Mouse (Mus musculus): ENCODE results near the gene Tnfrsf22. TPM values are rescaled to one million over a fixed set of nuclear protein-coding genes. Genes with fewer than 3 reads are reported as not detected.

The Tnfrsf22 gene
- polyA plus RNA-seq (2017; shearing (Covaris generic)), result 22.3 TPM

GRCm38 (mm10) chr7:143649034-143649768, at the start of gene Tnfrsf22:
Gene Tnfrsf22, minus strand, starts transcription at chr7:143649661.

GRCm38 (mm10) chr7:143685359-143686067, 36.1 kb upstream of the Tnfrsf22 start, which contains the start of gene Tnfrsf23:
Gene Tnfrsf23, minus strand, starts transcription at chr7:143685872.

GRCm38 (mm10) chr7:143628540-143628939, 20.9 kb downstream of the Tnfrsf22 start, which contains the start of gene Tnfrsf26:
Gene Tnfrsf26, minus strand, starts transcription at chr7:143628722.

GRCm38 (mm10) chr7:143599428-143600230, 49.8 kb downstream of the Tnfrsf22 start, which contains the start of gene Cars:
Gene Cars, minus strand, starts transcription at chr7:143600090.

Other genes with a start within 250 kb of the Tnfrsf22 start
- 7.4 TPM for gene Cdkn1c, start 188.6 kb downstream of the Tnfrsf22 start, polyA plus RNA-seq (2017; shearing (Covaris generic))
- 0.51 TPM for gene Slc22a18, start 175.9 kb downstream of the Tnfrsf22 start, polyA plus RNA-seq (2017; shearing (Covaris generic))
- gene Phlda2, start 146.5 kb downstream of the Tnfrsf22 start, polyA plus RNA-seq (2017; shearing (Covaris generic)), result not detected
- gene Nap1l4, start 100.6 kb downstream of the Tnfrsf22 start, polyA plus RNA-seq (2017; shearing (Covaris generic)), result 299 TPM
- 48.2 TPM for gene Cars, start 49.6 kb downstream of the Tnfrsf22 start, polyA plus RNA-seq (2017; shearing (Covaris generic))
- 24.0 TPM for gene Tnfrsf26, start 20.9 kb downstream of the Tnfrsf22 start, polyA plus RNA-seq (2017; shearing (Covaris generic))
- 2.5 TPM for gene Tnfrsf23, start 36.2 kb upstream of the Tnfrsf22 start, polyA plus RNA-seq (2017; shearing (Covaris generic))
- 21.2 TPM for gene Osbpl5, start 107.3 kb upstream of the Tnfrsf22 start, polyA plus RNA-seq (2017; shearing (Covaris generic))
- not detected for gene Mrgprg, start 117.3 kb upstream of the Tnfrsf22 start, polyA plus RNA-seq (2017; shearing (Covaris generic))
- 7.4 TPM for gene Mrgpre, start 134.8 kb upstream of the Tnfrsf22 start, polyA plus RNA-seq (2017; shearing (Covaris generic))
- 17.7 TPM for gene Nadsyn1, start 173.2 kb upstream of the Tnfrsf22 start, polyA plus RNA-seq (2017; shearing (Covaris generic))
- 33.4 TPM for gene Dhcr7, start 173.5 kb upstream of the Tnfrsf22 start, polyA plus RNA-seq (2017; shearing (Covaris generic))
- gene Gm498, start 217.2 kb upstream of the Tnfrsf22 start, polyA plus RNA-seq (2017; shearing (Covaris generic)), result not detected

Measured in CD4-positive, CD25-positive, alpha-beta regulatory T cell (primary cell).